Mouse (Mus musculus) natural killer cell, adult 2 months (primary cell): Measurements from ENCODE around the gene Olfm4.

Experiments
- DNase-seq, 2 experiments: peaks; one replicate each; pipeline ENCODE4 v3.0.0; 2022; ENCODE audit warnings: low spot score in 2 of 2

The Olfm4 gene

GRCm38 (mm10) chr14:80029297-80030001 is 45.6 kb downstream of the Olfm4 start:
- DNase-seq = no peak

- DNase-seq = no peak
These were observed 55.9 kb downstream of the Olfm4 start for GRCm38 (mm10) chr14:80039645-80040272.

- DNase-seq = no peak
These were observed 62.3 kb downstream of the Olfm4 start for GRCm38 (mm10) chr14:80046104-80046734.

GRCm38 (mm10) chr14:80047368-80048101 is 63.7 kb downstream of the Olfm4 start:
- DNase-seq = no peak

GRCm38 (mm10) chr14:80055725-80056124 is 71.8 kb downstream of the Olfm4 start:
- DNase-seq = no peak

- no peak for DNase-seq
These were observed 77.8 kb downstream of the Olfm4 start for GRCm38 (mm10) chr14:80061686-80062085.

- DNase-seq = no peak
These were observed 79.0 kb downstream of the Olfm4 start for GRCm38 (mm10) chr14:80062896-80063295.

- DNase-seq = no peak
These were observed 86.7 kb downstream of the Olfm4 start for GRCm38 (mm10) chr14:80070580-80070979.
